Mouse (Mus musculus) liver, postnatal 0 days (tissue): Measurements from ENCODE around the gene Fpr1.

Experiments
- CTCF ChIP-seq: sonication (generic); IDR thresholded peaks from 2 replicates; pipeline ENCODE4 v1.5.1; 2016; ENCODE audit warnings: antibody characterized with exemption, low read depth
- EP300 ChIP-seq: IDR thresholded peaks from 2 replicates; pipeline ENCODE4 v1.6.1; 2016; ENCODE audit warnings: antibody characterized with exemption, low read depth, mild to moderate bottlenecking

- TF ChIP-seq CTCF, result no peak
- TF ChIP-seq EP300, result no peak
Measured at GRCm38 (mm10) chr17:17856612-17857011, 27.1 kb downstream of the Fpr1 start.
